Mouse (Mus musculus): Measurements from ENCODE around the gene Ccdc113. TPM values are rescaled to one million over a fixed set of nuclear protein-coding genes. Genes with fewer than 3 reads are reported as not detected.

Ccdc113 gene
- polyA plus RNA-seq, 1 experiment = not detected

DNA sequence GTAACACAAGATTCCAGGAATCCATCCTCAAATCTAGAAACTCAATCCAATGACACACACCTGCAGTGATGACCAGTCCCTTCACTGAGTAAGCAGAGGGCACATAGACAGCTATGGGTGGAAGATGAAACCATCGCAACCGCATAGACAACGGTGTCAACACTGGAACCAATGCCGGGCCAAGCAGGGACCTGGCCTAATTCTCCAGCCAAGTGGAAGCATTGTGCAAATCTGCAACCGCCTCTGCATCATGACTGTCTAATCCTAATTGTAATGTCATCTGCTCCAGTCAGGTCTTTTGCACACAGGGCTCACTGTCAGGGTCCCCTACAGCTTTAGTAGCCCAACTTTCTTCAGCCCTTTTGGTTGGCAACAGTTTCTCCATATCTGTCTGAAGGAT, 33.4 kb upstream of the Ccdc113 start:
- H3K27ac ChIP-seq (ENCODE audit: insufficient read depth, low read depth, low read length) = no peak overlapping the region
- no peaks in the 10 kb centered on the region for H3K4me1 ChIP-seq (ENCODE audit: control insufficient read depth, insufficient read depth, low read length)
- H3K4me3 ChIP-seq (ENCODE audit: insufficient read depth, low read length) = no peak overlapping the region
- TF ChIP-seq CTCF (IDR thresholded peaks at IDR 0.05; ENCODE audit: low read depth, low read length) (no peak), POLR2A (IDR thresholded peaks at IDR 0.05; ENCODE audit: borderline replicate concordance, low read depth, low read length) (no peak)

DNA sequence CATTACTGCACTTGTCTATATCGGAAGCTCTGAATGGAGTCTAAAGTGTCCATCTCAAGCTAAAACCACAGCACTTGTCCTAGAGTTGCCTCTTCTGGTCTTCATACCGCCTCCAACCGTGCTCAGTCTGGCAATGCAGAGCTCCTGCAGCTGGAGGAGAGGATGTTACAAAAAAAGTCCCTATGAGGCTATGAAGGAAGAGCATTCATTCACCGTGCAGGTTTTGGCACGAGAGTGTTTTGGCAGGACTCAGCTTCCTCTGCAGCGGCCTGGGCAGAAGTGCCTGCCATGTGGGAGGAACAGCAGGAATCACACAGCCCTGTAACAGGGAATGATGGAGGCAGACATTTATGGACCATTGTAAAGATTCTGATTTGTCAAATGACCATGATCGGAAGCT, 31.5 kb upstream of the Ccdc113 start:
- H3K27ac ChIP-seq (ENCODE audit: insufficient read depth, low read depth, low read length) = no peak overlapping the region
- H3K4me3 ChIP-seq (ENCODE audit: insufficient read depth, low read length) = no peak overlapping the region
- TF ChIP-seq POLR2A (IDR thresholded peaks at IDR 0.05; ENCODE audit: borderline replicate concordance, low read depth, low read length) (no peak), CTCF (IDR thresholded peaks at IDR 0.05; ENCODE audit: low read depth, low read length) (no peak)
- no peaks in the 10 kb centered on the region for H3K4me1 ChIP-seq (ENCODE audit: control insufficient read depth, insufficient read depth, low read length)

DNA sequence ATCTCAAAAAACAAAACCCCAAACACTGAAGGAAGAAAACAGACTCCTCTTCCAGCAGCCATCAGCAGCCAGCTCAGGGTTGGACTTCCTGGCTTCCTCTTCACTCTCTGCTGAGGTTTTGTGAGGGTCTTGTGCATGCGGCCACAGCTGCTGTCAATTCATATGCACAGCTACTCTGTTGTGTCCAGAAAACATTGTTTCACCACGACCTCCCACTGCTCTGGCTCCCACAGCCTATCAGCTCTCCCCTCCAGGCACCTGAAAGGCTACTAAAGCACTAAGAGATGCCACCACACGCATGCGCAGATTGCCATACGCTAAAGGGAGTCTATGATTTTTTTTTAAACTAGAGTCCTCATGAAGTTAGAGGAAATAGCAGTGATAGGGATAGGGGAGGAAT, 29.1 kb upstream of the Ccdc113 start:
- TF ChIP-seq POLR2A (IDR thresholded peaks at IDR 0.05; ENCODE audit: borderline replicate concordance, low read depth, low read length) (no peak), CTCF (IDR thresholded peaks at IDR 0.05; ENCODE audit: low read depth, low read length) (no peak)
- Histone ChIP-seq H3K4me1 (ENCODE audit: control insufficient read depth, insufficient read depth, low read length) (no peaks in the 10 kb centered on the region), H3K4me3 (ENCODE audit: insufficient read depth, low read length) (no peak overlapping the region), H3K27ac (ENCODE audit: insufficient read depth, low read depth, low read length) (no peak overlapping the region)

DNA sequence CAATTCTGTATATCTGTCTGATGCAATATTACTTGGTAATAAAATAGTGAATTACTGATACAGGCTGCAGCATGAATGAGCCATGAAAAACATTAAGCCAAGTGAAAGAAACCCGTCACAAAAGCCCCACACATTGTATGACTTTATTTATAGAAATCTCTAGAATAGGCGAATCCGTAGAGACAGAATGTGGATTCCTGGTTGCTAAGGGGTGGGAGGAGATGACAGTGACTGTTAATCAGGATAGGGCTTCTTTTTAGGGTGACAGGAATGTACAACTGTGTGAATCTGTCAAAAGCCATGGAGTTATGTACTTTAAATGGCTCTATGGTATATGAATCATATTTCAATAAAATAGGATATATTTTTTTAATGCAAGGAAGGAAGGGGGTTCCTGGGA, 28.3 kb upstream of the Ccdc113 start:
- no peak overlapping the region for H3K4me3 ChIP-seq (ENCODE audit: insufficient read depth, low read length)
- TF ChIP-seq POLR2A (IDR thresholded peaks at IDR 0.05; ENCODE audit: borderline replicate concordance, low read depth, low read length) (no peak), CTCF (IDR thresholded peaks at IDR 0.05; ENCODE audit: low read depth, low read length) (no peak)

DNA sequence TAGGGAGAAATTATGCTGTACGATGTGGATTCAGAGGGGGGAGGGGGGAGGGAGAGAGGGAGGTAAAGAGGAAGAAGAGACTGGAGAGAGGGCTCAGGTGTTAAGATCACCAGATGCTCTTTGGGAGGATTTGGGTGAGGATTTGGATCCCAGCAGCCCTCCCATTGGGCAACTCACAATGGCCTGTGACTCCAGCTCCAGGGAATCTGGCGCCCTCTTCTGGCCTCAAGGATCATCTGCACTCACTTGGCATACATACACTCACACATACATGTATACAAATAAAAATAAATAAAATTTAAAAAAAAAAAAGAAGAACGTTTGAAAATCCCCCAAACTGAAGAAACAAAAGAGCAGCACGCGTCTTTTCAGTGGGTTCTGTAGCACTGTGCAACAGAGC, 27.6 kb upstream of the Ccdc113 start:
- TF ChIP-seq CTCF (IDR thresholded peaks at IDR 0.05; ENCODE audit: low read depth, low read length) (no peak), POLR2A (IDR thresholded peaks at IDR 0.05; ENCODE audit: borderline replicate concordance, low read depth, low read length) (no peak)
- Histone ChIP-seq H3K4me3 (ENCODE audit: insufficient read depth, low read length) (no peak overlapping the region), H3K4me1 (ENCODE audit: control insufficient read depth, insufficient read depth, low read length) (no peaks in the 10 kb centered on the region), H3K27ac (ENCODE audit: insufficient read depth, low read depth, low read length) (no peak overlapping the region)

More for the DNA sequence above, 28.3 kb upstream of the Ccdc113 start:
- Histone ChIP-seq H3K4me1 (ENCODE audit: control insufficient read depth, insufficient read depth, low read length) (no peaks in the 10 kb centered on the region), H3K27ac (ENCODE audit: insufficient read depth, low read depth, low read length) (no peak overlapping the region)

DNA sequence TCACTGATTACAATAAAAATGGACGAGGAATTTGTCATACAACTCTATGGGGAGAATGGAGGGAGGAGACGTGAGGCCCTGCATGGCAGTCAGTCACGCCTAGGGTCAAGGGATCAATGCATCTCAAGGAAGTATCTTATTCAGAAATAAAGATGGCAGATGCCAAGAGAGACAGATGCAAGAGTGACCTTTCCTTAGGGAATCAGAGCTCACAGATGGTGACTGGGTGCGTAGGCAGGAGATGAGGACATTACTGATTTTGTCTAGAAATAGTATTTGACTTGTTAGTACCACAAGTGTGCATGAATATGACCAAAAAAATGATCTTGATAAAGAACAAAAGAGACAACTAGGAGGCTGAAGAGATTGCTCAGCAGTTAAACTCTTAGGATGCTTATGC, 21.6 kb upstream of the Ccdc113 start:
- H3K27ac ChIP-seq (ENCODE audit: insufficient read depth, low read depth, low read length) = no peak overlapping the region
- no peak for TF ChIP-seq POLR2A (IDR thresholded peaks at IDR 0.05; ENCODE audit: borderline replicate concordance, low read depth, low read length)
- no peak for TF ChIP-seq CTCF (IDR thresholded peaks at IDR 0.05; ENCODE audit: low read depth, low read length)
- H3K4me1 ChIP-seq (ENCODE audit: control insufficient read depth, insufficient read depth, low read length) = no peaks in the 10 kb centered on the region
- H3K4me3 ChIP-seq (ENCODE audit: insufficient read depth, low read length) = no peak overlapping the region

DNA sequence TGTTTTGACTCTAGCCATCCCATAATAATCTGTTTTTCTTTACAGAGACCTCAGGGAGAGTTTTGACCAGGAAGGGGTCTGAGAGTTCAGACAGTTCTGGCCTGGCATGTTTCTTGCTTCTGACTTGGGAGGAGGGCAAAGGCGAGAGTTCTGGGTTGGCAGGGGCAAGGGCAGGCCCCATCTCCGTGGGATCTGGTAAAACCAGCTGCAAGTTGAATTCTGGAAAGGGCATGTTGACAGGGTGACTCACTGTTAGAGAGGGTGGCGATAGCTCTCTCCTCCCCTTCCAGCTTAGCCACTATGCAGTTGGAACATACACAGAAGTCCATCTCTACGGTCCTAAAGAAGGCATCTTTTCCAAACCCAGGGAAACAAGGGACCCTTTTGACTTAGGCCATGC, 20.7 kb upstream of the Ccdc113 start:
- H3K4me1 ChIP-seq (ENCODE audit: control insufficient read depth, insufficient read depth, low read length) = no peaks in the 10 kb centered on the region
- no peak overlapping the region for H3K4me3 ChIP-seq (ENCODE audit: insufficient read depth, low read length)
- TF ChIP-seq CTCF (IDR thresholded peaks at IDR 0.05; ENCODE audit: low read depth, low read length) = no peak
- no peak for TF ChIP-seq POLR2A (IDR thresholded peaks at IDR 0.05; ENCODE audit: borderline replicate concordance, low read depth, low read length)
- no peak overlapping the region for H3K27ac ChIP-seq (ENCODE audit: insufficient read depth, low read depth, low read length)

DNA sequence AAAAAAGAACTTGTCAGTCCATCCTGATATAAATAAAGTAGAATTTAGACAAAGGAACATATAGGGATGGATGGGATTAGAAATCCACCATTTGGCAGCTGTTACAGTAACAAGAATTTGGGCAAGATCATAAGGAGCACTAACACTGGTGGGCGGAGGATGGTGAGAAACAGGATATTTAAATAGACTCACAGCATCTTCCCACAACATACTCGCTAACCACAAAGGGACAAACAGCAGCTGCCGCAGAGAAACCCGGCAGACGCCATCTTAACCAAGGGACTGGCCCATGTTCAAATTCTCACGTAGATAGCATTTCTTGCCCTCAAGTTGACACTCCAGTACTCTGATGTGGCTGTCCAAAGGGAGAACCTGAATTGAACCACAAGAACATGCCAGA, 17.0 kb upstream of the Ccdc113 start:
- TF ChIP-seq CTCF (IDR thresholded peaks at IDR 0.05; ENCODE audit: low read depth, low read length) (no peak), POLR2A (IDR thresholded peaks at IDR 0.05; ENCODE audit: borderline replicate concordance, low read depth, low read length) (no peak)
- H3K27ac ChIP-seq (ENCODE audit: insufficient read depth, low read depth, low read length) = no peak overlapping the region
- no peak overlapping the region for H3K4me3 ChIP-seq (ENCODE audit: insufficient read depth, low read length)
- no peaks in the 10 kb centered on the region for H3K4me1 ChIP-seq (ENCODE audit: control insufficient read depth, insufficient read depth, low read length)

DNA sequence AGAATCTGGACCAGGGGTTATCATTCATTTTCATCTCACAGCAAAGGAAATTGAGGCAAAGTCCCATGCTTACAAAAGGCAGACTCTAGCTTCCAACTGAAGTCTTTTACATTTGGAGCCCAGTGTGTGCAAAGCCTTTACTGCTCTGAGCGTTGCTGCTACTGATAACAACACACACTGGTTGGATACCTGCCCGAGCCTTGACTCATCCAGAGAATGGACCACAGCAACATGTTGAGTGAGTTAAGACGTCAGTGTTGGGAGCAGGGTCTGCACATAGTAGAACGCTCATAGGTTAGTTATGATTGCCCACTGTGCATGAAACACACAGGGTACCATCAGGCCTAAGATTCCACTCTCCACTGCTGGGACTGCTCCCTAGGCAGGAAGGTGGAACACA, 9.9 kb upstream of the Ccdc113 start:
- TF ChIP-seq CTCF (IDR thresholded peaks at IDR 0.05; ENCODE audit: low read depth, low read length) (no peak), POLR2A (IDR thresholded peaks at IDR 0.05; ENCODE audit: borderline replicate concordance, low read depth, low read length) (no peak)
- no peak overlapping the region for H3K4me3 ChIP-seq (ENCODE audit: insufficient read depth, low read length)
- H3K4me1 ChIP-seq (ENCODE audit: control insufficient read depth, insufficient read depth, low read length) = no peaks in the 10 kb centered on the region
- no peak overlapping the region for H3K27ac ChIP-seq (ENCODE audit: insufficient read depth, low read depth, low read length)

DNA sequence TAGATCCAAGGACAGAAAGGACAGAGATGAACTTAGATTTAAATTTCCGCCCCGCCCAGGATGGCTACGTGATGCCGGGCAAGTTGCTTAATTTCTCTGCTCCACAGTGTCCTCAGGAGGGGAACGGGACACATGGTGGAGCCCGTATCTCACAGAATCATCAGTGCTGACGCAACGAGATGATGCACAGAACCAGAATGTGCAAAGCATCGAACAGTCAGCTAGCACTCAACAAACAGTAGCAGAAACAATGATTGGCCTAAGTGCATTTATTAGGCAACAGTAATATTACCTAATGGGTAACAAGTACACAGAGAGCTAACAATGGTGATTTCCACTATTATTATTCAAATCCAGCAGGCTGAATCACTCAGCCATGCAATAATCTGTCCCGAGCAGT, 5.7 kb upstream of the Ccdc113 start:
- TF ChIP-seq POLR2A (IDR thresholded peaks at IDR 0.05; ENCODE audit: borderline replicate concordance, low read depth, low read length) (no peak), CTCF (IDR thresholded peaks at IDR 0.05; ENCODE audit: low read depth, low read length) (no peak)
- no peaks in the 10 kb centered on the region for H3K4me1 ChIP-seq (ENCODE audit: control insufficient read depth, insufficient read depth, low read length)
- no peak overlapping the region for H3K27ac ChIP-seq (ENCODE audit: insufficient read depth, low read depth, low read length)
- no peak overlapping the region for H3K4me3 ChIP-seq (ENCODE audit: insufficient read depth, low read length)

DNA sequence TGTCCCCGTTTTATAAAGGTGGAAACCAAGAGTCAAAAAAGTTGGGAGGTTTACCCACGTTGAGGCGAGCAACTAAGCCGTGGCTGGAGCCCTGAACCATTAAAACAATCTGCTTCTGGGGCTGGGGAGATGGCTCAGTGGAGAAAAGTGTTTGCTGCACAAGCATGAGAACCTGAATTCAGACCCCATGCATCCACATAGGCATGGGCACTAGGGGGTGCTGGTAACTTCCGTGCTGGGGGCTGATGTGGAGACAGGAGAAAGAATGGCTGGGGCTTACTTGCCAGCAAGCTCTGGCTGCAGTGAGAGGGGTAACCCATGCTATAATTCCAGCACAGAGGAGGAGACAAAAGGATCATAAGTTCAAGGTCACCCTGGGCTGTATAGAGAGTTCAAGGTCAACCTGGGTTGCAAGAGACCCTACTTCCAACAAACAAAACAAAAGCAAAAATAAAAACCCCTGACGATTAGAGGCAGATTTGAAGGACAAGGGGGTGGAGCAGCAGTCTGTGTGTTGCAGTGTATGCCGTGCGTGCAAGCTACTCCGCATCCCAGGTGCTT, 5.1 kb upstream of the Ccdc113 start:
- Histone ChIP-seq H3K27ac (ENCODE audit: insufficient read depth, low read depth, low read length) (no peak overlapping the region), H3K4me1 (ENCODE audit: control insufficient read depth, insufficient read depth, low read length) (no peaks in the 10 kb centered on the region)
- TF ChIP-seq CTCF (IDR thresholded peaks at IDR 0.05; ENCODE audit: low read depth, low read length) (no peak), POLR2A (IDR thresholded peaks at IDR 0.05; ENCODE audit: borderline replicate concordance, low read depth, low read length) (no peak)

More for the DNA sequence above, 5.1 kb upstream of the Ccdc113 start:
- H3K4me3 ChIP-seq (ENCODE audit: insufficient read depth, low read length) = no peak overlapping the region
